Mouse (Mus musculus) brain, embryonic 14.5 days (tissue): ENCODE measurements around the gene Dnajc10.

Source experiments
- CTCF ChIP-seq: fragments of 200-500 bp; IDR thresholded peaks from 2 replicates; pipeline ENCODE4 v1.5.1; 2012; ENCODE audit warnings: inconsistent platforms, mild to moderate bottlenecking, moderate library complexity, borderline replicate concordance; ENCODE audit not compliant: insufficient read depth, insufficient read length; ENCODE audit errors: extremely low read depth
- POLR2A ChIP-seq: fragments of 200-500 bp; IDR thresholded peaks from 2 replicates; pipeline ENCODE4 v1.6.1; 2012; ENCODE audit warnings: mild to moderate bottlenecking, inconsistent platforms, borderline replicate concordance; ENCODE audit not compliant: poor library complexity, insufficient read depth, insufficient read length, severe bottlenecking; ENCODE audit errors: extremely low read depth

DNA sequence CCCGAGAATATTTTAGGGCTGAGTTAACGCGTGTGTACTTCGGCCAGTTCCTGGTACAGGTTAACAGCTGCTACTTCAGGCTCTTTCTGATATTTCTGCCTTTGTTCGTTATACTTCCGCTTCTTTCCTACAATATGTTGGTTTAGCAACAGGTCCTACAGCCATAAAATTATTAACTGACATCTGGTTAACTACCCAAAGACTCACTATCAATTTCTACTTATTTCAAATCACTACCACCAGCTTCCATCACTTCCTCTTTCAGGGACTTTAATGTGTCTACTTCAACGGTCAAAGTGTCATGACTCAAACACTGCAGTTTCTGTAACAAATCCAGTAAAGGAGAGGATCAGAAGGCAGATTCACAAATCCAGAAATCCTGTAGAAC, 418 bp upstream of the Dnajc10 start:
- no peak for TF ChIP-seq POLR2A
- no peak for TF ChIP-seq CTCF
